Mouse (Mus musculus) liver, adult 2 months (tissue): ENCODE results near the gene Agbl5. TPM values are rescaled to one million over a fixed set of nuclear protein-coding genes. Genes with fewer than 3 reads are reported as not detected.

Source experiments
- DNase-seq: peaks from one replicate; pipeline ENCODE4 v3.0.0-alpha.2; 2011; ENCODE audit warnings: low read depth, low spot score; ENCODE audit errors: extremely low read depth
- H3K27ac ChIP-seq: fragments of 200-500 bp; replicated peaks from 2 replicates; pipeline ENCODE4 v1.5.1; 2012; ENCODE audit warnings: low read depth, mild to moderate bottlenecking, control low read depth, inconsistent platforms, low read length; ENCODE audit not compliant: insufficient read depth
- H3K27me3 ChIP-seq: fragments of 200-500 bp; 2 replicates; pipeline ENCODE4 v1.6.1; 2012; ENCODE audit warnings: mild to moderate bottlenecking, moderate library complexity, low read length, inconsistent platforms; ENCODE audit not compliant: control insufficient read depth, insufficient read depth
- H3K36me3 ChIP-seq: fragments of 200-500 bp; 2 replicates; pipeline ENCODE4 v1.6.1; 2012; ENCODE audit warnings: low read length, inconsistent platforms; ENCODE audit not compliant: control insufficient read depth, insufficient read depth
- H3K4me1 ChIP-seq: fragments of 200-500 bp; 2 replicates; pipeline ENCODE4 v1.6.1; 2011; ENCODE audit warnings: low read length; ENCODE audit not compliant: control insufficient read depth, insufficient read depth
- H3K4me3 ChIP-seq: fragments of 200-500 bp; 2 replicates; pipeline ENCODE4 v1.5.1; 2011; ENCODE audit warnings: low read depth, mild to moderate bottlenecking, control low read depth, low read length, moderate library complexity; ENCODE audit not compliant: insufficient read depth
- H3K79me2 ChIP-seq: fragments of 200-500 bp; 2 replicates; pipeline ENCODE4 v1.6.1; 2012; ENCODE audit warnings: inconsistent platforms, mild to moderate bottlenecking, low read length, moderate library complexity; ENCODE audit not compliant: control insufficient read depth, insufficient read depth
- H3K9ac ChIP-seq: fragments of 200-500 bp; 2 replicates; pipeline ENCODE4 v1.6.1; 2012; ENCODE audit warnings: low read depth, mild to moderate bottlenecking, control low read depth, inconsistent platforms, low read length
- CTCF ChIP-seq: fragments of 200-500 bp; IDR thresholded peaks from 2 replicates; pipeline ENCODE4 v1.5.1; 2011; ENCODE audit warnings: low read depth, low read length, control low read depth
- POLR2A ChIP-seq: fragments of 200-500 bp; IDR thresholded peaks from 2 replicates; pipeline ENCODE4 v1.6.1; 2011; ENCODE audit warnings: low read length, control low read depth; ENCODE audit not compliant: insufficient read depth; ENCODE audit errors: extremely low read depth
- WGBS: fragments of 180-500 bp; shearing (Covaris S2); methylation state at CpG from one replicate; pipeline ENCODE4 v1.1.7; 2018; 5-methylcytosine and 5-hydroxymethylcytosine counted together
- polyA plus RNA-seq: library from polyadenylated mRNA; depleted of rRNA; stranded (reverse); fragments of >200 nt; gene quantifications from 2 replicates; pipeline ENCODE4 v1.2.3, GENCODE M21; 2012; rRNA removed
- total RNA-seq: library from RNA; depleted of rRNA; stranded (reverse); fragments of >200 nt; gene quantifications from 2 replicates; pipeline ENCODE4 v1.2.3, GENCODE M21; 2014; rRNA removed

The Agbl5 gene
- 2.7 and 4.6 TPM in 2 replicates for total RNA-seq
- polyA plus RNA-seq, result 4.3 and 7.5 TPM in 2 replicates

- H3K4me1 ChIP-seq, result peaks cover 1% of the 10 kb centered on the region; the same call in 1 of the 2 replicates
- DNase-seq, result peak; percentile 93
- H3K79me2 ChIP-seq, result no peaks in the 10 kb centered on the region
- H3K36me3 ChIP-seq, result no peaks in the 10 kb centered on the region; the same call in 1 of the 2 replicates
- TF ChIP-seq POLR2A (0 out of 2 replicates have a peak, but pooled peaks have one; percentile 17), CTCF (no peak)
- H3K27ac ChIP-seq, result peak within 1 kb of the TSS; percentile 83
- H3K4me3 ChIP-seq, result peak within 1 kb of the TSS; percentile 79
- H3K27me3 ChIP-seq, result no peaks in the 10 kb centered on the region
- under 1% methylated on average over 42 of the region's 42 CpGs for WGBS
- peak within 1 kb of the TSS; percentile 82 for H3K9ac ChIP-seq
Observed at GRCm38 (mm10) chr5:30888337-30889087, at the start of gene Agbl5. Gene Agbl5 (plus strand): TSS chr5:30888694.

DNA sequence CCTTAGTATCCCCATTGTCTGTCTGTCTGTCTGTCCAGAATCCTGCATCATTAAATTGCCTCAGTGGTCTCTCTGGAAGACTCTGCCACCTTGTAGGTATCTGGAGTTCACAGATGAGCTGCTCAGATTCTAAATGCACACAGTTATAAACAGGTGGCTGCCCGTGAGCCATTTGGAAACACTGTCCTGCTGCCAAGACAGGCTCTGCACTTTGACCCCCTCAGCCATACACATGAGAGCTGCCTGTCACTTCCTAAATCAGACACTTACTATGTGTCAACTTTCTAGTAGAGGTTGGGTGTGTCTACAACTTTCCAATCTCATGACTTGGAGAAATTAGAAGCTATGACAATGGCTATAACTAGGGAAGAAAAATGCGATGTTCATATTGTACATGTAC lies 48.8 kb upstream of the Agbl5 start:
- Histone ChIP-seq H3K9ac (no peak overlapping the region), H3K4me1 (peaks cover 6% of the 10 kb centered on the region; the same call in 1 of the 2 replicates), H3K27me3 (no peaks in the 10 kb centered on the region), H3K4me3 (no peak overlapping the region), H3K27ac (0 out of 2 replicates have a peak overlapping the region, but pooled peaks have one; percentile 5), H3K79me2 (peaks cover 16% of the 10 kb centered on the region; the same call in 1 of the 2 replicates), H3K36me3 (no peaks in the 10 kb centered on the region; the same call in 1 of the 2 replicates)
- DNase-seq, result peak; percentile 84
- TF ChIP-seq POLR2A (no peak), CTCF (no peak)
- 46% methylated on average over 2 of the region's 2 CpGs for WGBS

GRCm38 (mm10) chr5:30841896-30842295 lies 46.6 kb upstream of the Agbl5 start:
- H3K27ac ChIP-seq, result no peak overlapping the region
- H3K36me3 ChIP-seq, result no peaks in the 10 kb centered on the region; the same call in 1 of the 2 replicates
- H3K79me2 ChIP-seq, result peaks cover 15% of the 10 kb centered on the region; the same call in 1 of the 2 replicates
- 84% methylated on average over 3 of the region's 3 CpGs for WGBS
- no peak overlapping the region for H3K9ac ChIP-seq
- no peak overlapping the region for H3K4me3 ChIP-seq
- no peak for TF ChIP-seq CTCF
- no peak for TF ChIP-seq POLR2A
- no peaks in the 10 kb centered on the region for H3K27me3 ChIP-seq
- peaks cover 6% of the 10 kb centered on the region; the same call in 1 of the 2 replicates for H3K4me1 ChIP-seq
- DNase-seq, result no peak

DNA sequence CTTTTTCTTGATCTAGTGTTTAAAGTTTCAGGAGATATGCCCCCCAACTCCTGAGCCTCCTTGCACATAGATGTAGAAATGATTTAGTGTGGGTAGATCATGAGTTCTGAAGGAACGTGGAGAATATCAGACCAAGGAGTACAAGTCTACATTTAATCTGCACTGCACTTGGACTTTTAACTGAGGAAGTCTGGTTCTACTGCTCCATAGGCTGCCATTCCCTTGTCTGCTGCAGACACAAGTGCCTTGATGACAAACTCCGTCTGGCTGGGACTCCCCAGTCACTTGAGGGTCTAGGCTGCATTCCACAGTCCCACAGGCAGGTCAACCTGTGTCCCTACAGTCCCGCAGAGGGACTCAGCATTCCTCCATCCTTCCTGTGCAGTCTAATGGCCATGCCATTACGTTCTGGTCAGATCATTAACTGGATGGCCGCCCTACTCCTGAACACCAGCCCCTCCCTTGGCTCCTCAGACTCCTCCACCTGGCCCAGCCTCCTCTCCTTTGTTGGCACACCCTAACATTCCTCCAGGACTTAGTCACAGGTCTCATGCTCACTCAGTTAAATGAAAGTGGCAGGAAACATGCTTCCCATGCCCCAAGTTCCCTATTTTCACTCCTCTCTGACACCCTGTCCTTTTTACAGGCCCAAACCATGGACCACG lies 38.5 kb upstream of the Agbl5 start:
- Histone ChIP-seq H3K4me3 (no peak overlapping the region), H3K4me1 (no peaks in the 10 kb centered on the region), H3K36me3 (no peaks in the 10 kb centered on the region), H3K79me2 (peaks cover 5% of the 10 kb centered on the region; the same call in 1 of the 2 replicates), H3K27ac (no peak overlapping the region; the same call in 1 of the 2 replicates), H3K27me3 (no peaks in the 10 kb centered on the region), H3K9ac (no peak overlapping the region)
- 66% methylated on average over 6 of the region's 6 CpGs for WGBS
- TF ChIP-seq POLR2A (no peak), CTCF (no peak)
- DNase-seq, result no peak

- WGBS, result 81% methylated on average over 2 of the region's 2 CpGs
- H3K27me3 ChIP-seq, result no peaks in the 10 kb centered on the region
- peaks cover 2% of the 10 kb centered on the region; the same call in 1 of the 2 replicates for H3K79me2 ChIP-seq
Observed at GRCm38 (mm10) chr5:30850556-30850925, 38.0 kb upstream of the Agbl5 start.

More at GRCm38 (mm10) chr5:30850556-30850925, 38.0 kb upstream of the Agbl5 start:
- TF ChIP-seq POLR2A (no peak), CTCF (no peak)
- Histone ChIP-seq H3K4me1 (peaks cover 3% of the 10 kb centered on the region), H3K9ac (no peak overlapping the region), H3K36me3 (no peaks in the 10 kb centered on the region), H3K27ac (no peak overlapping the region), H3K4me3 (no peak overlapping the region)
- DNase-seq, result no peak
